Mouse (Mus musculus): ENCODE measurements at regions not wholly inside any gene's neighbourhood (a gene's known extent, or its start where the extent isn't known, plus 50 kb on each side); places are given as distances from the start of the nearest gene placed in this dataset.

DNA sequence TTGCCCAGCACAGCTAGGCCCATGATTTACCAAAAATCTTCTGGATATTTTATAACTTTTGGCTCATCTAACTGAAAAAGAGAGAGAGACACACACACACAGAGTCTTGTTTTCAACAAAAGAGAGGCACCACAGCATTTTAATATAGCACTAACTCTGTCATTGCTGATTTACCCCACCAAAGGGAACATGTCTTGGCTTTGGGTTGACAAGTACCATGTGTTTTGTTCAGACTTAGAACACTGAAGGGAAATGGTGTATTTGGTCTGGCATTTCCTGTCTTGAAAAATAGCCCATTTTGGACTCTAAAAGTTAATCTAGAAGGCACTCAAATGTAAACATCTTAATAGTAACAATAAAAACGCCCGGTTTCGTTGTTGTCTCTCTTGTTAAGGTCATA lies 432.7 kb upstream of the Ptger4 start:
- Histone ChIP-seq H3K9me3 (replicated peaks; ENCODE audit: low read length) (no peaks in the 10 kb centered on the region), H3K9ac (ENCODE audit: insufficient read depth, low read depth) (no peak overlapping the region), H3K27ac (ENCODE audit: insufficient read depth, low read depth) (no peak overlapping the region), H3K36me3 (replicated peaks in 1 of 2; ENCODE audit: control insufficient read depth in 1 of 2, insufficient read depth in 1 of 2, low read length in 1 of 2) (no peaks in the 10 kb centered on the region), H3K4me3 (replicated peaks in 1 of 3; ENCODE audit: low read depth in 2 of 3, low read length in 2 of 3, poor library complexity in 1 of 3) (no peak overlapping the region), H3K79me2 (replicated peaks; ENCODE audit: control insufficient read depth, extremely low read depth, insufficient read depth, poor library complexity, severe bottlenecking) (no peaks in the 10 kb centered on the region), H3K27me3 (replicated peaks) (no peaks in the 10 kb centered on the region), H3K4me2 (ENCODE audit: insufficient read depth, low read depth, poor library complexity, severe bottlenecking) (no peak overlapping the region), H3K4me1 (ENCODE audit: control insufficient read depth in 1 of 2, insufficient read depth in 2 of 2) (no peaks in the 10 kb centered on the region)
- DNase-seq (ENCODE audit: extremely low read depth): no peak
- TF ChIP-seq MEF2A (IDR thresholded peaks at IDR 0.05; ENCODE audit: borderline replicate concordance, low read depth, low read length) (no peak), USF2 (conservative IDR thresholded peaks at IDR 0.05; ENCODE audit: low read depth, low read length) (no peak), ZNF384 (IDR thresholded peaks at IDR 0.05; ENCODE audit: low read depth, low read length) (no peak), RCOR1 (conservative IDR thresholded peaks at IDR 0.05; ENCODE audit: low read depth, low read length) (no peak), CHD1 (IDR thresholded peaks at IDR 0.05; ENCODE audit: low read depth, low read length) (no peak), GABPA (IDR thresholded peaks at IDR 0.05; ENCODE audit: insufficient replicate concordance, low read depth, low read length) (no peak), ZC3H11A (IDR thresholded peaks at IDR 0.05; ENCODE audit: low read depth, low read length) (no peak), TCF12 (IDR thresholded peaks at IDR 0.05; ENCODE audit: low read depth, low read length) (no peak), MAFK (IDR thresholded peaks at IDR 0.05; ENCODE audit: insufficient replicate concordance, low read length) (no peak), CTCF (conservative IDR thresholded peaks at IDR 0.05 in 1 of 2, IDR thresholded peaks at IDR 0.05 in 1 of 2; ENCODE audit: low read depth in 2 of 2, low read length in 2 of 2) (no peak), ETS1 (conservative IDR thresholded peaks at IDR 0.05; ENCODE audit: low read depth, low read length) (no peak), IRF4 (IDR thresholded peaks at IDR 0.05; ENCODE audit: low read depth, low read length) (no peak), SIN3A (IDR thresholded peaks at IDR 0.05; ENCODE audit: low read length) (no peak), PAX5 (IDR thresholded peaks at IDR 0.05; ENCODE audit: low read length) (no peak), UBTF (IDR thresholded peaks at IDR 0.05; ENCODE audit: low read depth, low read length) (no peak), JUN (IDR thresholded peaks at IDR 0.05; ENCODE audit: insufficient read depth, low read depth, low read length) (no peak)
- dilution Hi-C loops (cut with MboI; ENCODE audit: extremely low pct_ligation_motif_present, extremely low pct_unique_long_range_greater_than_20kb, low sequenced_read_pairs): no loop called here
- in situ Hi-C loops (cut with MboI; ENCODE audit: low pct_ligation_motif_present, low pct_unique_long_range_greater_than_20kb, low sequenced_read_pairs): no loop called here

- Histone ChIP-seq H3K27me3 (replicated peaks) (no peaks in the 10 kb centered on the region), H3K79me2 (replicated peaks; ENCODE audit: control insufficient read depth, extremely low read depth, insufficient read depth, poor library complexity, severe bottlenecking) (no peaks in the 10 kb centered on the region), H3K9me3 (replicated peaks; ENCODE audit: low read length) (no peaks in the 10 kb centered on the region), H3K4me1 (ENCODE audit: control insufficient read depth in 1 of 2, insufficient read depth in 2 of 2) (peaks cover 0 to 9% of the 10 kb centered on the region in 2 experiments; a peak in 2 of 4 replicates), H3K27ac (ENCODE audit: insufficient read depth, low read depth) (no peak overlapping the region), H3K4me3 (replicated peaks in 1 of 3; ENCODE audit: low read depth in 2 of 3, low read length in 2 of 3, poor library complexity in 1 of 3) (no peak overlapping the region), H3K36me3 (replicated peaks in 1 of 2; ENCODE audit: control insufficient read depth in 1 of 2, insufficient read depth in 1 of 2, low read length in 1 of 2) (no peaks in the 10 kb centered on the region), H3K4me2 (ENCODE audit: insufficient read depth, low read depth, poor library complexity, severe bottlenecking) (no peak overlapping the region), H3K9ac (ENCODE audit: insufficient read depth, low read depth) (no peak overlapping the region)
- no peak for TF ChIP-seq E2F4 (IDR thresholded peaks at IDR 0.05; ENCODE audit: insufficient replicate concordance, low read depth, low read length)
- TF ChIP-seq ZMIZ1 (IDR thresholded peaks at IDR 0.05; ENCODE audit: low read depth, low read length): no peak
- no peak for TF ChIP-seq MAX (IDR thresholded peaks at IDR 0.05; ENCODE audit: low read length)
- in situ Hi-C loops (cut with MboI; ENCODE audit: low pct_ligation_motif_present, low pct_unique_long_range_greater_than_20kb, low sequenced_read_pairs): no loop called here
- dilution Hi-C loops (cut with MboI; ENCODE audit: extremely low pct_ligation_motif_present, extremely low pct_unique_long_range_greater_than_20kb, low sequenced_read_pairs): no loop called here
- DNase-seq (ENCODE audit: extremely low read depth): no peak
Observed at GRCm38 (mm10) chr15:5693810-5694209, 449.8 kb upstream of the Ptger4 start.
